Mouse (Mus musculus): ENCODE results near the gene Ddx27.
A peak's percentile ranks its signal among the peaks of the same experiment; 100 is the strongest.

Ddx27 gene

DNA sequence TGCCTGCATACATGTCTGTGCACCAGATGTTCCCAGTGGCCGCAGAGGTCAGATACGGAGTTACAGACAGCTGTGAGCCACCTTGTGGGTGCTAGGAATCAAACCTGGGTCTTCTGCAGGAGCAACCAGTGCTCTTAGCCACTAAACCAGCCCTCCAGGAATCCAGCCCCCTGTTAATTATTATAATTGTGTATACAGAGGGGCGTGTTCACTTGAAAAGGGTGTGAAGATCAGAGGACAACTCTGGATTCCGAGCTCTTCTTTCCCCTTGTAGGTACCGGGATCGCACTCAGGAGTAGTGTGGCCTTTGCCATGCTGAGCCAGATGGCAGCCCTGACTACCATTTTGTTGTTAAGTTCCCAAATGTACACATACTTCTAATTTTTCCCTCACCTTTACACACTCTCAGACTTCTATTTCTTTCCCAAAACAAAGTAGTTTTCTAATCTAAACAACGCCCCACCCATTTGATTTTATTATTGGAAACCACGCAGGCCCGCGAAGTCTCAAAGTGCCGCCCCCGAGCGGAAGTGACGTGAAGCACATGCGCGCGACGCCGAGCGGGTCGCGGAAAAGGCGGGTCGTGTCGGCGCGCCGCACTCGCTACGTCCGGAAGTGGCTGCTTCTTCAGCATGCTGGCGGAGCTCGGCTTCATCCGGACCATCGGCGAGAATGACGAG lies at the start of gene Ddx27:
TSS of gene Ddx27 (plus strand) at position 492 of the 680 bp plus-strand sequence.
- peak; percentile 88 for DNase-seq

DNA sequence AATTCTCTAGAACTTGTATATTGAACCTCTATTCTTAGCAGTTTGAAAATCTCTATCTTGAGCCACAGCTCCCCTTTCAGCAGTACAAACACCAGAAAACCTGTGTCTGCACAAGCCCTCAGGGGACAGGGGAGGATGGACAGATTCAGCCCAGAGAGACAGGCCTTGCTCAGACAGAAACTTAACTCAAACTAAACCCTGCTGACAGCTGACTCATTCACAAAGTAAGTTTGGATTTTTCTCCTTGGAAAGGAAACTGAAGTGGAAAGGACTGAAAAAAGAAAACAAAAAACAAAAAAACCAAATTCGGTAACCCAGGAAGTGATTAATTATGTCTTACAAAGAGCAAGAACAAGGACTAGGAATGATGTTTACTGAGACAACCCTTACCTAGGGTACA lies 41.8 kb upstream of the Ddx27 start:
- DNase-seq: no peak

- DNase-seq: no peak
These were observed 40.7 kb upstream of the Ddx27 start for GRCm38 (mm10) chr2:166974177-166974872.

DNA sequence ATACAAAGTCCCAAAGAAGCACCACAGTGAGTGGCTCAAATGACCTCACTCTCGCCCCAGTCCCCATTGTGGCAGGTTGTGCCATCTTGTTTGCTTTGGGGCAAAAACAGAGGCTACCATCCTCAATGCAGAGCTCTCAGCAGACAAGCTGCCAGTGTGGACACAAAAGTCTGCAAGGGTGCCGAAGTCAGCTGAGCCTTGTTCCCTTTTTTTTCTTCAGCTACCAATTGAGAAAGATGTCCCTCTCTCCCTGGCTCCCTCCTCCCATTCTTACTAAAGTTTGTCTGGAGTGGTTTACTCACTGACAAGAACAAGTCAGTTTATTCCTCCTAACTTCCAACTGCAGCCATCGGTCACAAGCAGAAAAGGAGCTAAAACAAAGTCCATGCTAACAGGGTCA lies 38.6 kb upstream of the Ddx27 start:
- DNase-seq: no peak

DNA sequence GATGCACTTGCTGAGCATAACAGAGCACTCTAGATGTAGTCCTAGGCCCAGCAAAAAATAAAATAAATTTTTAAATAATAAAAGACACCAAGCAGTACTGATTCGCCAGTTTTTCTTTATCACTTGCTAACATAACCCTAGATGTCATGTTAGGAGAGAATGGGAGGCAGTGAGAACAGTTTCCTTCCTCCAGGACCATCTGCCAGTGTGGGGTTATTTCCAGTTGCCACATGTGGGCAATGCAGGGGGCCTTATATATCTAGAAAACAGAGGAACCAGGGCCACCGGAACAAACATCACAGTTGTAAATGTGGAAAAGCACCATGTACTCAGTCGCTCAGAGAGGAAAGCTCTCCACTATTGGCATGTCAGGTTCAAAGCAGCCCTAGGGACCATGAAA lies 37.5 kb upstream of the Ddx27 start:
- DNase-seq: no peak

GRCm38 (mm10) chr2:166980161-166980560 lies 34.8 kb upstream of the Ddx27 start:
- no peak for DNase-seq

- DNase-seq: no peak
These were observed 31.6 kb upstream of the Ddx27 start for GRCm38 (mm10) chr2:166983351-166983894.

DNA sequence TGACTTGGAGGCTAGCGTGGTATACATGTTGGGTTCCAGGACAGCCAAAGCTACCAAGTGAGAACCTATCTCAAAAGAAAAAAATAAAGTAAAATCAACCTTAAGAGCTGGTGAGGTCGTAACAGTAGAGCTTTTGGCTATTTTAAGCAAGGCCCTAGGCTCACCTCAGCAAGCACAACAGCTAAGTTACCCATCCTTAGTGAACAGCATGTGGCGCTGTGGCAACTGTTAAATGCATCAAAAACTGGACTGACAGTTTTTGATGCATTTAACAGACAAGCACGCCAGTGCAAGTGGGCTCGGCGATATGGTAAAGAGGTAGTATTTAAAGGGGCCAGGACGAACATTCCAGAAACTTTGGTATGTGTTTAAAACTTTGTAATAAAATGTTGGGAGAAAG lies 24.1 kb upstream of the Ddx27 start:
- DNase-seq: no peak

DNA sequence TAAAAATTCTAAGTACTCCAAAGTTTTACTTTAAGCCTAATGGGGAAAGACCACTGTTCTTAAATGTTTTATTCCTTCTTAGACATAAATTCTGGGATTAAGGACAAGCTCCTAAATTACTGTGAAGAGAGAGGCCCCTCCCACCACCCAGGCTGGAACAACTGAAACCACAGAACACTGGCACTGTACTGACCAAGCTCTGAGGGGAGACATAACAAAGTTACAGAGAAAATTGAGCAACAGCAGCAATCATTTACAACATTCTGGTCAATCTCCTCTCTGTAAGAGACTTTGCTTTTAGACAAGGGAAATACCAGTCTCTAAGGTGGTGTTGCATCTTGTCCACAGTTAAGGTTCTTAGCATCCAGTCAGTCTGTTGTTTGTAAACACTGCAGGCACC lies 23.0 kb upstream of the Ddx27 start:
- no peak for DNase-seq

DNA sequence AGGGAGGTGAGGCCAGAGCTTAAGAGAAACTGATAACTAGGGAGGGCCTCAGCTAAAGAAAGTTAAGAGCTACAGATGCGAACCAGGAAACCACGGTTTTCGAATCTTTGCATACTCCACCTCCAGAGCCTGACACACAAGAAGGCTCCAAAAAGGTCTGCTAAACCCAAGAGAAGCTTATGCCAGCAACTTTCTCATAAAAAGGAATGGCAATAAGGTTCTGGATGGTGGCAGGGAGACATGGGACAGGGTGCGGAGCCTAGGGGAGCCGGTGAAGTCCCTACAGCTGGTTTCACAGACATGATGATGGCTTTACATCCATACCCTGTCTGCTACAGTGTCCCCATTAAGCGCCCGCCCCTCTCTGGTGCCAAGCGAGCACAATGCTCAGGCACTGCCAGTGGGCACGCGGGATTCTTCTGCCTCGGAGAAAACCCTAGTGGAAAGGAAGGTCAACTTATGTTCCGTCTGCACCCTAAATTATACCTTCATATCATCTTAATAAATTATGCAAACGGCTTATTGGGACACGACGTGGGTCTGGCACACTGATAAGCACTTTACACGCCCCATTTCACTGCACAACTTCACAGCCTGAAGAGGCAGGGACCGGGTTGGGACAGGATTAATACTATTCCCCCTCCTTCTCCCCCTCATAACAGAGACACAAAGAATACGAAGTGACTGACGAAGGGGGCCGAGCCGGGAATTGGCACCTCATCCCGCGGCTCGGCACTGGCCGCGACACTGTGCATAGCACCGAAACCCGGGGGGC lies 19.8 kb upstream of the Ddx27 start:
- peak; percentile 61 for DNase-seq

DNA sequence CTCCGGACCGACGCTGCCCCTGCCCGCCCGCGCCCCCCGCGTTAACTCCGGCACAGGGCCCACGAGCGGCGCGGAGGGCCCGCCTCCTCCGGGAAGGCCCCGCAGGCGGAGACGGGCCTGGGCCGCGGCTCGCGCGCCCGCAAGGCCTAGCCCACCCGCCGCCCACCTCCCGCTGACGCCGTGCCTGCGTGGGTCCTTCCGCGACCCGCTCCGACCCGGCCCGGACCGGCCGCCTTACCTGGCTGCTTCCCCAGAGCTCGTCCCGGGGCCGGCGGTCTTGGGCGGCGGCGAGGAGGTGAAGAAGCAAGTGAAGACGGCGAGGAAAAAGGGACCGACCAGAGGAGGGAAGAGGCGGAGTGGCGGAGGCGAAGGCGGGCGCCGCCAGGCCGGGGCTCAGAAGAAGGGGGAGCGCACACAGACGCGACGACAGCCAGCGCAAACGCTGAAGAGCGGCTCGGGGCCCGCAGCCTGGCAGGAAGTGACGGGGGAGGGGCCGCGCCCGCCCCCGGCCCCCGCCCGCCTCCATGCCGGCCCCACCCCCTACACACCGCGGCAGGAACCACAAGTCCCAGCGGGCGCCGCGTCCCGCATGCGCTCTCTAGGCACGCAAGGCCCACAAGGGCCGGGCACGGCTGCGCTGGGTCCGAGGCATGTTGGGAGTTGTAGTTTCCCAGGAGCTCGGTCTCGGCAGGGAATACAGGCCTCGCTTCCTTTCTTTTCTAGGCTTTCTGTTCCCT lies 19.0 kb upstream of the Ddx27 start, which contains the start of gene Stau1:
TSS of gene Stau1 (minus strand) at position 504 of the 737 bp plus-strand sequence.
- peak; percentile 94 for DNase-seq

DNA sequence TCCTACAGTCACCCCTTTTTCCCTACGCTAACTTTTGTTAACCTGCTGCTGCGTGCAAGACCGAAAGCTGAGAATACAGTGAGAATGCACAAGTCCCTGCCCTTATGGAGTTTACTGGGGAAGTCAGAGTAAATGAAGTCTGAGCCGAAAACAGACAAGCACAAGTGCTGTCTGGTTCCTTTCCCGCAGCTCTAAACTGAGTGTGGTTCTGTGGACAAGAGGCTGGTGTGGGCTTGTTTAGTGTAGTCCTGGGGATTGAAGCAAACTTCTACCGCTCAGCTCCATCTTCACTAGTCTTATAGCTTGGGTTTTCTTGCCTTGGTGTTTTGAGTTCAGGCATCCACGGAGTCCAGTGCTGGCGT lies 18.5 kb upstream of the Ddx27 start:
- DNase-seq: no peak

DNA sequence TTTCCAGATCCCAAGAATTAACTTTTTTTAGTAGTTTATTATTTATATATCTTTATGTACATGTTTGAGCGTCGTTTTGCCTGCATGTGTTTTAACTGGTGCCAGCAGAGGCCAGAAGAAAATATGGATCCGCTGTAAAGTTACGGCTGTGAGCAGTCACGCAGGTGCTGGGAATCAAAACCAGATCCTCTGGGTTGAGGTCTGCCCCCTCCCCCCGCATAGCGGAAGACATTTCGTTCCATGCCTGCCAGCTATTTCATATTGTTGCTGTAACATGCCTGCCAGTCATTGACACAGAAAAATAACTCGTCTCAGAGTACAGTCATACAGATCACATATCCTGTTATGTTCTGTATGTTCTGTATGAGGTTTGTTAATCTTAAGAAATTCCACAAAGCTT lies 13.5 kb upstream of the Ddx27 start:
- DNase-seq: no peak

DNA sequence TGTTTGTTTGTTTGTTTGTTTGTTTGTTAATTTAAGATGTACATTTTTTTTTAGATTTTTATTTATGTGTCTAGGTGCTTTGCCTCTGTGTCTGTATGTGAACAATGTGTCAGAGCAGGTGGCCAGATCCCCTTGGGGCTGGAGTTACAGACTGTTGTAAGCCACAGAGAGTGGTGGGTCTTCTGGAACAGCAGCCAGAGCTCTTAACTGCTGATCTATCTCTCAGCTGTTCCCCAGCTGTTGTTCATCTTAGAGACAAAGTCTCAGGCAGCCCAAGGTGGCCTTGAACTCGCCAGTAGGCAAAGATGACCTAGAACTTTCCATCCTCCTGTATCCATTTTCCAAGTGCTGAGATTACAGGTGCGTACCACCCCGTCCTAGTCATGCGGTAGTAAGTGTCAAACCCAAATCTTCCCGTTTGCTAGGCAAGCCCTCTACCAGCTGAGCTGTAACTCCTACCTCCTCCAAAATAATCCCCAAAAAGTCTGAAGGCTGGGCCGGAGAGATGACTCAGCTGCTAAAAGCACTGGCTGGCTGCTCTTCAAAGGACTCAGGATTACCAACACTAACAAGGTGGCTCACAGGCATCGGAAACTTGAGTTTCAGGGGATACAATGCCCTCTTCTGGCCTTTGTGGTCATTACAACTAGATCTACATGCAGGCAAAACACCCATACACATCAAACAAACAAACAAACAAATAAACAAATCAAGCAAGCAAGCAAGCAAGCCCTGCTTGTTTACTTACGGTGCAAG lies 10.7 kb upstream of the Ddx27 start:
- peak; percentile 89 for DNase-seq

GRCm38 (mm10) chr2:167006355-167006754 lies 8.6 kb upstream of the Ddx27 start:
- DNase-seq: no peak

GRCm38 (mm10) chr2:167007001-167007491 lies 7.9 kb upstream of the Ddx27 start:
- peak; percentile 77 for DNase-seq

- DNase-seq: peak; percentile 51
These were observed 7.4 kb upstream of the Ddx27 start for GRCm38 (mm10) chr2:167007565-167007964.

GRCm38 (mm10) chr2:167009483-167009882 lies 5.5 kb upstream of the Ddx27 start:
- DNase-seq: no peak

DNA sequence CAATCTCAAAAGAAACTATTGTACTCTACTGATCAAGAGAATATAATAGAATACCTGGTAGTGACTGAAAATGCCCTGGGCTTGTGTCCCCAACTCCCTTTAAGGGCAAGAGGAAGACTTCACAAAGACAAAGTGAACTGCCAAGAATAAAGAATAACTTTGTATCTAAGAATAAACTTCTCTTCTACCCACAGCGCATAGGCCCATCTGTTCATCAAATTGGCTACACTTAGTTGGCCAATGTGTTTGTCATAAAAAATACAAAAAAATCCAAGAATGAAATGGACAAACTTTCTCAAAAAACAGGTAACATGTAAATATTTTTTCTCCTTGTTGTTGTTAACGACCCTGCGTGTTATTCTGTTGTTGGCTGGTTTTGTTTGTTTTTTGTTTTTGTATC lies 4.4 kb upstream of the Ddx27 start:
- DNase-seq: no peak

DNA sequence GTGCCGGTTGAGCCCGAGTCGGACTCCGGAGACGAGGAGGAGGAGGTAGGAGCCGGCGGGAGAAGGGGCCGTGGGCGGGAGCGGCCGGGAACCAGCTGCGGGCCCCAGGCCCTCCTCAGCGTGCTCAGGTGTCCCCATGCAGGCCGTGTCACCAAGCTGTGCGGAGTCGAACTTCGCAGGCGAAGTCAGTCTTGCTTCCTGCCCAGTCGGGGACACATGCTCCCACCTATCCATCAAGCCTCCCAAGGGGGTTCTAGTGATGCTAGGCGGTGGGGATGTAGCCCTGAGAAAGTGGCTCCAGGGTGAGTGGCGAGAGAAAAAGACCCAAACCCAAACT lies 357 bp downstream of the Ddx27 start:
- DNase-seq: no peak

- no peak for DNase-seq
These were observed 4.4 kb downstream of the Ddx27 start for GRCm38 (mm10) chr2:167019396-167019795.

DNA sequence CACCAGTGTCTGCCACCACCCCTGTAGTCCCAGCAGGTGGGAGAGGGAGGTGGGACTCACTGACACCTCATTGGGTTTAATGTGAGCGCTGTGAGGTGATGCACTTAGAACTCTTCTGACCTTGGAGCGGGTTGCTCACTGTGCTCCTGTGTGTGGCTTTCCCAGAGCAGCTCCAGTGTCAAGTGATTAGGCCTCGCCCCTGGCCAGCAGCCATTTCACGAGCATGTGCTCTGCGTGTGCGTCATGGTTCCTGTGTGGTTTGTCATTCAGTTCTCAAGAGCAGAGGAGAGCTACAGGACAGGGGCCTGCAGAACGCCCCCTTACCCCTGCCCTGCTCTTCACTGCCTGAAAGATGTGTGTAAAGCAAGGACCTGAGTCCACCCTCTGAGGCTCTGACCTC lies 13.6 kb downstream of the Ddx27 start:
- no peak for DNase-seq
